Mouse (Mus musculus): Measurements from ENCODE around the gene Ect2. TPM values are rescaled to one million over a fixed set of nuclear protein-coding genes. Genes with fewer than 3 reads are reported as not detected.

Gene Ect2
- polyA plus RNA-seq, 1 experiment from 2014 or later = 64.8 TPM

DNA sequence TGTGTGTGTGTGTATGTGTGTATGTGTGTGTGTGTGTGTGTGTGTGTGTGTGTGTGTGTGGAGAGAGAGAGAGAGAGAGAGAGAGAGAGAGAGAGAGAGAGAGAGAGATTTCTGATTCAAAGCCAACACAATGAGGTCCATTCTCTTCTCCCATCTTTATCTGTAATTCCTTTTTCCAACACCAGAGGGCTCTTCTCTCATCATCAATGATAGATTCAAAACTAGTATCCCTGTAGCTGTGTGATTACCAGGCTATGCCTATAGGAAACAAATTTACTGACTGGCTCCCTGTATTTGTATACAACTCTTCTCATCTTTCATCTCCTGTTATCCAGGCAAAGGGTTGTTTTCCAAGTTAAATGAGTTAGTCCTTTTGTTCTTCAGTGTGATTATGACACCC is 86.5 kb downstream of the Ect2 start:
- no peak overlapping the region for H3K9ac ChIP-seq (replicated peaks)
- ATAC-seq (ENCODE audit: insufficient number of reproducible peaks, insufficient read depth, low FRiP score, low TSS enrichment, low read depth) = no peak
- H3K4me2 ChIP-seq = no peak overlapping the region
- H3K4me1 ChIP-seq (replicated peaks) = no peaks in the 10 kb centered on the region
- no peaks in the 10 kb centered on the region; the same call in 1 of the 2 replicates for H3K9me3 ChIP-seq
- no peak overlapping the region for H3K4me3 ChIP-seq (replicated peaks)
- no peak overlapping the region for H3K27ac ChIP-seq
- H3K27me3 ChIP-seq = no peaks in the 10 kb centered on the region
- no peaks in the 10 kb centered on the region for H3K36me3 ChIP-seq

DNA sequence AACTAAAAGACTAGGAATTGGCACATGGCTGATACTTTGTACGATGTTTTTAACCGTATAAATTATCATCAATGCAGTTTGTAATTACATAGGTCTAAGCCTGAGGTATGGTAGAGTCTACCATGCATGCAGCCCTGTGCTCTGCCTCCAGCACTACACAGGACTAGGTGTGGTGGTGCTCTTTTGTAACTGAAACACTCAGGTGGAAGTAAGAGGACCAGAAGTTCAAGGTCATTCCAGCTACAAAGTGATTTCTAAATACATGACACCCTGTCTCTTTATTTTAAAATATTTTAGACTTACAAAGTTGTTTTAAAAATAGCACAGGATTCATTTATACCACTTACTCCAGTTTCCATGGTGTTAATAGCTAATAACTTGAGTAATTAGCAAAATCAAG is 88.8 kb downstream of the Ect2 start:
- Histone ChIP-seq H3K4me1 (replicated peaks) (no peaks in the 10 kb centered on the region), H3K4me2 (no peak overlapping the region), H3K27me3 (no peaks in the 10 kb centered on the region), H3K27ac (no peak overlapping the region), H3K9me3 (no peaks in the 10 kb centered on the region; the same call in 1 of the 2 replicates), H3K9ac (replicated peaks) (no peak overlapping the region), H3K4me3 (replicated peaks) (no peak overlapping the region), H3K36me3 (no peaks in the 10 kb centered on the region)
- ATAC-seq (ENCODE audit: insufficient number of reproducible peaks, insufficient read depth, low FRiP score, low TSS enrichment, low read depth) = no peak
- WGBS = 97% methylated on average over 2 of the region's 2 CpGs

- Histone ChIP-seq H3K4me3 (replicated peaks) (no peak overlapping the region), H3K9me3 (no peaks in the 10 kb centered on the region; the same call in 1 of the 2 replicates), H3K27me3 (no peaks in the 10 kb centered on the region), H3K4me1 (replicated peaks) (no peaks in the 10 kb centered on the region), H3K27ac (no peak overlapping the region), H3K36me3 (no peaks in the 10 kb centered on the region), H3K9ac (replicated peaks) (no peak overlapping the region), H3K4me2 (no peak overlapping the region)
- no peak for ATAC-seq (ENCODE audit: insufficient number of reproducible peaks, insufficient read depth, low FRiP score, low TSS enrichment, low read depth)
- WGBS = 80% methylated on average over 11 of the region's 11 CpGs
These were observed 90.0 kb downstream of the Ect2 start for GRCm38 (mm10) chr3:27063399-27064260.

DNA sequence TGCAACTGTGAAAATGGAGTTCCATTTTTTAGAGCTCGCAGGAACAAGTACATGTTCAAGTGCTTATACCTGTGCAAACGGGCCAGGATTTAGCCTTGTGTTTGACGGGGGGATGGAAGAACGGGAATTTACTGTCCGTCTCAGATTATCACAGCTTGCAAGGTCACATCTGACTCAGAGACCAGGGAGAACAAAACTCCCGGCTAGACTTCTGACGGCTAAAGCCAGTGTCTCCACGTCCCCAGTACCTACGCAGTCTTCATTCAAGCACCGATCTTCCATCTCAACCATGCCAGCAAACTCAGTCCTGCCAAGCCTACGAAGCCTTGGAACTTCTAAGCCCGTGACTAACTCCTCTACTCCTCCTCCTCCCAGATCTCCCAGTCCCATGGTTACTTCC is 93.2 kb downstream of the Ect2 start:
- H3K27me3 ChIP-seq = no peaks in the 10 kb centered on the region
- no peak overlapping the region for H3K4me2 ChIP-seq
- H3K4me1 ChIP-seq (replicated peaks) = no peaks in the 10 kb centered on the region
- no peak overlapping the region for H3K27ac ChIP-seq
- 90% methylated on average over 12 of the region's 12 CpGs for WGBS
- no peaks in the 10 kb centered on the region for H3K36me3 ChIP-seq
- no peak overlapping the region for H3K4me3 ChIP-seq (replicated peaks)
- no peak for ATAC-seq (ENCODE audit: insufficient number of reproducible peaks, insufficient read depth, low FRiP score, low TSS enrichment, low read depth)
- no peak overlapping the region for H3K9ac ChIP-seq (replicated peaks)
- H3K9me3 ChIP-seq = peaks cover 8% of the 10 kb centered on the region; the same call in 1 of the 2 replicates

GRCm38 (mm10) chr3:27059529-27060322 is 94.0 kb downstream of the Ect2 start:
- WGBS = 83% methylated on average over 12 of the region's 12 CpGs
- H3K4me3 ChIP-seq (replicated peaks) = no peak overlapping the region

DNA sequence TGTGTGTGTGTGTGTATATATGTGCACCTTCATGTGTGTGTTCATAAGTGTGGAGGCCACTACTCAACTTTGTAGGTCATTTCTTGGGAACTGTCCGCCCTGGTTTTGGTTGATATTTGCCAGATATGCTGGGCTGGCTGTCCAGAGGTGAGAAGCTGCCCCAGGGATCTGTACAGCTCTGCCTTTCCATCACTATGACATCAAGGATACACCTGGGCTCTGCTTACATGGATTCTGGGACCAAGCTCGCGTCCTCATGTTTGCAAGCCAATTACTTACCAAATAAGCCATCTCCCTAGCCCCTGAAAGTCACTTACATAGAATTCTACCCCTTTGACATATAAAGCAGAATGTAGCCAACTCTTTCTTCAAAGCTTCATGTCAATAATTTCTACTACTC is 98.2 kb downstream of the Ect2 start:
- Histone ChIP-seq H3K4me2 (no peak overlapping the region), H3K27ac (no peak overlapping the region), H3K4me3 (replicated peaks) (no peak overlapping the region), H3K9me3 (peaks cover 8% of the 10 kb centered on the region; the same call in 1 of the 2 replicates), H3K9ac (replicated peaks) (no peak overlapping the region), H3K27me3 (no peaks in the 10 kb centered on the region), H3K4me1 (replicated peaks) (no peaks in the 10 kb centered on the region), H3K36me3 (no peaks in the 10 kb centered on the region)
- 90% methylated on average over 3 of the region's 3 CpGs for WGBS
- ATAC-seq (ENCODE audit: insufficient number of reproducible peaks, insufficient read depth, low FRiP score, low TSS enrichment, low read depth) = no peak

More at GRCm38 (mm10) chr3:27059529-27060322, 94.0 kb downstream of the Ect2 start:
- Histone ChIP-seq H3K9me3 (peaks cover 8% of the 10 kb centered on the region; the same call in 1 of the 2 replicates), H3K36me3 (no peaks in the 10 kb centered on the region), H3K9ac (replicated peaks) (no peak overlapping the region), H3K4me1 (replicated peaks) (no peaks in the 10 kb centered on the region), H3K27ac (no peak overlapping the region), H3K4me2 (no peak overlapping the region), H3K27me3 (no peaks in the 10 kb centered on the region)
- ATAC-seq (ENCODE audit: insufficient number of reproducible peaks, insufficient read depth, low FRiP score, low TSS enrichment, low read depth) = no peak

GRCm38 (mm10) chr3:27054766-27055165 is 98.9 kb downstream of the Ect2 start:
- Histone ChIP-seq H3K4me2 (no peak overlapping the region), H3K4me3 (replicated peaks) (no peak overlapping the region), H3K27me3 (no peaks in the 10 kb centered on the region), H3K9me3 (peaks cover 8% of the 10 kb centered on the region; the same call in 1 of the 2 replicates), H3K4me1 (replicated peaks) (no peaks in the 10 kb centered on the region), H3K9ac (replicated peaks) (no peak overlapping the region), H3K27ac (no peak overlapping the region), H3K36me3 (no peaks in the 10 kb centered on the region)
- WGBS = 71% methylated on average over 2 of the region's 2 CpGs
- ATAC-seq (ENCODE audit: insufficient number of reproducible peaks, insufficient read depth, low FRiP score, low TSS enrichment, low read depth) = no peak

Other genes starting within 250 kb of the Ect2 start
- 3.0 and 4.0 TPM in 2 replicates for gene Nceh1, start 29.1 kb upstream of the Ect2 start, polyA plus RNA-seq (2016; fragmentation: Nextera tagmentation; extraction: Ambion mirVana)
- 0.05 TPM in 2 replicates for gene Tnfsf10, start 163.2 kb upstream of the Ect2 start, polyA plus RNA-seq (2016; fragmentation: Nextera tagmentation; extraction: Ambion mirVana)
- gene Ghsr, start 217.5 kb upstream of the Ect2 start, polyA plus RNA-seq (2016; fragmentation: Nextera tagmentation; extraction: Ambion mirVana) = not detected in 2 replicates